Mouse (Mus musculus): Measurements from ENCODE around the gene Ildr1. TPM values are rescaled to one million over a fixed set of nuclear protein-coding genes. Genes with fewer than 3 reads are reported as not detected.

Gene Ildr1
- total RNA-seq, 2 experiments from 2014 or later = 0.07 to 0.19 TPM

- intact Hi-C loops (cut with DNase I) = no loop called here
- DNase-seq = no peak
These were observed 3.6 kb downstream of the Ildr1 start for GRCm38 (mm10) chr16:36697331-36697730.

- intact Hi-C loops (cut with DNase I) = no loop called here
These were observed 6.7 kb downstream of the Ildr1 start for GRCm38 (mm10) chr16:36700484-36700883.

DNA sequence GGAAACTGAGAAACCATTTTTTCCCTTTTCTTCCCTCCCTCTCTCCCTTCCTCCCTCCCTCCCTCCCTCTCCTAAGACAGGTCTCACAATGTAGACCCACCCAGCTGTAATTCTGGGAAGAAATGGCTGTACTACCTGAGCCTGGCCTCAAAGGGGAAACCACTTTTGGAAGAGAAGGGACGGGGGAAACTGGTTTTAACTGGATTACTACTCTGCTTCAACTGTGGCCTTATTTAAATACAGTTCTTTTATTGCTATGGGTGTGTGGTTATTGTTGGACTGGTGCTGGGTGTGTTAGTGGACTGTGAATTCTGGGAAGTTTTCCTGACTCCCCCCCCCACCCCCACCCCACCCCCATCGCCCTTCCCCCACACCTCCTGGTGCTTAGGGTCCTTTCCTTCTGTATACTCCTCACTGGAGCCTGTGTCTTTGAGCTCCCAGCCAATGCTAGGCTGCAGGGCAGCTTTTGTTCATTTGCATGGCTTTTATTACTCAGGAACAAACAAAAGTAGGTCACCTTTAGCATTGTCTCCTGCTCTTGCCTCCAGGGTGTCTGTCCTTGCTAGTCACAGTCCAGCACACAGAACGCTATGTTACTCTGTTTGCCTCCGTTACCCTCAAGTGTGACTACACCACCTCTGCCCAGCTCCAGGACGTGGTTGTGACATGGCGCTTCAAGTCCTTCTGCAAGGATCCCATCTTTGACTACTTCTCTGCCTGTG is 14.1 kb downstream of the Ildr1 start:
- intact Hi-C loops (cut with DNase I) = no loop called here
- no peak for DNase-seq

More at GRCm38 (mm10) chr16:36700484-36700883, 6.7 kb downstream of the Ildr1 start:
- no peak for DNase-seq

DNA sequence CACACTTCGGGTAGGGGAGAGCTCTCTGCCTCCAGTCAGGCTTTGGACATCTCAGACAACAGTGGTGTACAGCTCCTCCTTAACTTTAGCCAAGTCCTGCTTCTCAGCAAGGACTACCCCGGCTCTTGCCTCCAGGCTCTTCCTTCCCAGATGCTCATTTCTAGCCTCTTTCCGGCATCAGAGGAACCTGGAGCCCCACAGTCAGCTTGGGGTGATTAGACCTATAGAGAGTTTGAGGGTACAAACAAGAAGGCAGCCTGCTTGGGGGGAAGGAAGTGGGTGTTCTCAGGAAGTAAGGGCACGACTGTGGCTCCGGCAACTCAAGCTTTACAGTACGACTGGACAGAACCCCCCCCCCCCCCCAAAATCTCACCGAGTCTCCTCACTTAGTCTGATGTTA is 15.0 kb downstream of the Ildr1 start:
- no peak for DNase-seq
- intact Hi-C loops (cut with DNase I) = no loop called here

- intact Hi-C loops (cut with DNase I) = no loop called here
These were observed 15.6 kb downstream of the Ildr1 start for GRCm38 (mm10) chr16:36709405-36709804.

DNA sequence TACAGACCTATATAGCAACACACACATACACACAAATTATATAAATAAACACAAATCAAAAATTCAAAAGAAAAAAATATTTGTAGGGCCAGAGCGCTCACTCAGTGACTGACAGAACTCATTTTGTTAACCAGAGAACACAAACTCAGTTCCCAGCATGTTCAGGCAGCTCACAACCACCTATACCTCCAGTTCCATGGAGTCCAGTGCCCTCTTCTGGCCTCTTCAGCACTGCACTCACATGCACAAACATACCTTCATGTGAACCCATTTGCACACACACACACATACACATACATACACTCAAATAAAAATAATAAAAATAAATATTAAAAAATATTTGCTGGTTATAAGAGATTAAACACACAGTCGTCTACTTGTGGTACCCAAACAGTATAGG is 17.0 kb downstream of the Ildr1 start:
- intact Hi-C loops (cut with DNase I) = loop anchor here (5.0 kb wide), 1 partner anchor 238 kb away; no protein-coding TSS in a partner anchor
- no peak for DNase-seq

More at GRCm38 (mm10) chr16:36709405-36709804, 15.6 kb downstream of the Ildr1 start:
- no peak for DNase-seq

- DNase-seq = peak in 1 of 2 experiments; percentile 5
- intact Hi-C loops (cut with DNase I) = loop anchor here (5.0 kb wide), 1 partner anchor 239 kb away; no protein-coding TSS in a partner anchor
These were observed 18.0 kb downstream of the Ildr1 start for GRCm38 (mm10) chr16:36711760-36712159.

DNA sequence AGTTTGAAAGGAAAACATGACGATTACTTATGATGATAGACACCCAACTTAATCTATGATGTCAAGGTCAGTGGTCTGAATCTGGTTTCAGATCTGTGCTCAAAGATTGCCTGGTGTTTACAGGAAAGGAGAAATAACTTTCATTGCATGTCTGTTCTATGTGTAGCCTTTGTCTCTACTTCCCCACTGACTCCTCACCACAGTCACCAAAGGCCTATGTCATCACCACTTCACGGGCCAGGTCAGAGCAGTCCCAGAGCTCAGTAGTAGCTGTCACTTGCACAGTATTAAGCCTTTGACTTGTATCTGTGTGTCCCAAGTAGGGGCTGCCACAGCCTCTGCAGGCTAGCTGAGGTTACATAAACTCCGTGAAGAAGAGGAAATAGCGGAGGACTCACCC is 23.7 kb downstream of the Ildr1 start:
- no peak for DNase-seq
- intact Hi-C loops (cut with DNase I) = no loop called here

- DNase-seq = no peak
- intact Hi-C loops (cut with DNase I) = no loop called here
These were observed 24.9 kb downstream of the Ildr1 start for GRCm38 (mm10) chr16:36718637-36719036.

DNA sequence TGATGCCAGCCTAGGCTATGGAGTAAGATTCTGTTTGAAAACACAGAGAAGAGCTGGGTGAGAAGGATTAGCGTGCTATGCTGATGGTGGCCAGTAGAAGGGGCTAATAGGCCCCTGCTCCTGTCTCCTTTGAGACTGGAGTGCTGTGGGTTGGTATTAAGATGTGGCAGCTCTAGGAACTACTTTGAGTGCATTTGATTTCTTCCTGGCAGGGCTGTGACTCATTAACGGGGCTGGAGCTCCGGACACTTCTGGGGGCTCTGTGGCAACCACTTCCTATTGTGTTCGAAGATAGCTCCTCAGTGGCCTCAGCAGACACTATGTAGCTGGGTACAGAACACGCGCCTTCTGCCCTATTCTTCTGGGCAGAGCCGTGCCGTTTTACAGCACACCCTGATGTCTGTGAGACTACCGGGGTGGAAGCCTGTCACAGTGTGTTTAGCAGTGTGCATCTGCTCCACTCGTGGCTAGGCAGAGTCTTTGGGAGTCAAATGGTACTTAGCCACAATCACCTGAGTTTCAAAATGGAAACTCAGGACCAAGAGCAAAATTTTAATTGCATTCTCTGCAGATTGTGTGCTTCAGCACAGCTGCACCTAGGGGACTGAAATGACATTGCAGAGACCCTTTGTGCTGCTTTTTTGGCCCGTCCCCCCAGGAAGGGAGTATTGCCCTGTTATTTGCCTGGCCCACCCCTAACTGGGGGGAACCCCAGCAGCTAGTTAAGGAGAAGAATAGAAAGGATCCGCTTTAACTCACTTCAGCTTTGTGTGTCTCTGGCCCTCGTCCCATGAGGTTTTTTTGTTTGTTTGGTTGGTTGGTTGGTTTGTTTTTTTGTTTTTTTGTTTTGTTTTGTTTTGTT is 26.6 kb downstream of the Ildr1 start:
- intact Hi-C loops (cut with DNase I) = loop anchor here (5.0 to 10.0 kb wide), 2 partner anchors 97 to 294 kb away; partner anchors contain the start of gene Polq
- DNase-seq = no peak

DNA sequence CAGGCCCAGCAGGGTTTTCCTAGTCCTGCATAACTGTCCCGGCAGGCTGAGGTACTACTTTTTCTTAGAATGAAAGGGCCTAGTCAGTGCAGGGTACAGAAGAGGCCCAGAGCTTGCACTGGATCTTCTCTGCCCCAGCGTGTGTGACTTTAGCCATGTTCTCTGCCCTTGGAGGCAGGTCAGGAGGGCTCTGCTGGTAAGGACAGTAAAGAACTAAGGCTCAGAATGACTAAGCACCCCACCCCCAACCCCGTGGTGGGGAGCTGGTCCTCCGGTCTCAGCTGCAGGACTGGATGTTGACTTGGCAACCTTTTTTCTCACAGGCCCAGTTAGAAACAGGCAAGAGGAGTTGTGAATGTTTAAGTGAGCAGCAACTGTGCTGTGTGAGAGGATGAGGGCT is 29.0 kb downstream of the Ildr1 start:
- intact Hi-C loops (cut with DNase I) = loop anchor here (5.0 to 10.0 kb wide), 2 partner anchors 95 to 292 kb away; partner anchors contain the start of gene Polq

GRCm38 (mm10) chr16:36723880-36724443 is 30.2 kb downstream of the Ildr1 start:
- no peak for DNase-seq
- intact Hi-C loops (cut with DNase I) = loop anchor here (5.0 to 10.0 kb wide), 2 partner anchors 93 to 291 kb away; partner anchors contain the start of gene Polq

More for the DNA sequence above, 29.0 kb downstream of the Ildr1 start:
- DNase-seq = no peak

DNA sequence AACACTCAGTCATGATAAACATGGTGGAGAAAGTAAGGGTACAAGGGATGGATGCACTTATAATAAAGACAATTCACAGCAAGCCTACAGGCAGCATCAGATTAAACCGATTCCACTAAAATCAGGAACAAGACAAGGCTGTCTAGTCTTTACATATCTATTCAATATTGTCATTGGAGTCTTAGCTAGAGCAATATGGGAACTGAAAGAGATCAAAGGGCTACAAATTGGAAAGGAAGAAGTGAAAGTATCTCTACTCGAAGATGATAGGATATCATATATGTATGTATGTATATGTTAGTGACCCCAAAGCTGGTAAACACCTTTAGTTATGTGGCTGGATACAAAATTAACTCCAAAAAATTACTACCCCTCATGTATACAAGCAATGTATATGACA is 35.2 kb downstream of the Ildr1 start:
- intact Hi-C loops (cut with DNase I) = loop anchor here (10.0 kb wide), 1 partner anchor 286 kb away; the partner anchor contains the start of gene Polq
- DNase-seq = no peak

DNA sequence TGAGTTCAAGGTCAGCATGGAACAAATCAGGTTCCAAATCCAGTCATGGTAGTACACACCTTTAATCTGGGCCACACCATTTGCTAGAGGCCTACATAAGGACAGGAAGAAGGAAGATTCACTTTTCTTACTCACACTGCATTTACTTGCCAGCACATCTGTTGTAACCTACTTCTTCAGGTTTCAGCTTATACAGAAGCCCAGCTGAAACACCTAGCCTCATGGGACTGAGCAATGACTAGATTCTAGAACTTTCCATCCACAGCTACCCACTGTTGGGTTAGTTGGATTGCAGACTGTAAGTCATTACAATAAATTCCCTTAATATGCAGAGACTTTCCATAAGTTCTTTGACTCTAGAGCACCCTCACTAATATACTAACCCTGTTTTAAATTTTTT is 38.8 kb downstream of the Ildr1 start:
- intact Hi-C loops (cut with DNase I) = no loop called here
- no peak for DNase-seq

GRCm38 (mm10) chr16:36733827-36734226 is 40.0 kb downstream of the Ildr1 start:
- DNase-seq = no peak
- intact Hi-C loops (cut with DNase I) = no loop called here

GRCm38 (mm10) chr16:36735421-36735820 is 41.6 kb downstream of the Ildr1 start:
- intact Hi-C loops (cut with DNase I) = no loop called here
- no peak for DNase-seq

GRCm38 (mm10) chr16:36739404-36739930 is 45.7 kb downstream of the Ildr1 start:
- no peak for DNase-seq

GRCm38 (mm10) chr16:36743580-36743979 is 49.8 kb downstream of the Ildr1 start:
- intact Hi-C loops (cut with DNase I) = no loop called here
- DNase-seq = no peak

More at GRCm38 (mm10) chr16:36739404-36739930, 45.7 kb downstream of the Ildr1 start:
- intact Hi-C loops (cut with DNase I) = no loop called here

DNA sequence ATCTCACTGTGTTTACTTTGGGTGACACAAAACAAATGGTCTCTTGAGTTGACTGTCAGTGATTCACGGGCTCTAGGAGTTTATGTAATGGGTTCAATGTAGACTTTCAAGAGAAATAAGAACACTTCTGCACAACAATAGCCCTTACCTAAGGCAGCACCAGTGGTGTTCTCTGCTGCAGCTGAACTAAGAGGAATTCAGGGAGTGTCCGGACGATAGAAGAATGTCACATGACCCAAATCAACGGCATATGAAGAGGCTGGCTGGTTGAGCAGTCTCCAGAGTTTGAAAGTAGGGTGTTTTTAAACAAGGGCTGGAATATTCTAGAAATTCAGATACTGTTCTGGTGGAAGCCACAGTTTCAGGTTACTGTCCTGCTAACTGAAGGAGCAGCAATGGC is 53.3 kb downstream of the Ildr1 start:
- no peak for DNase-seq
- intact Hi-C loops (cut with DNase I) = no loop called here

DNA sequence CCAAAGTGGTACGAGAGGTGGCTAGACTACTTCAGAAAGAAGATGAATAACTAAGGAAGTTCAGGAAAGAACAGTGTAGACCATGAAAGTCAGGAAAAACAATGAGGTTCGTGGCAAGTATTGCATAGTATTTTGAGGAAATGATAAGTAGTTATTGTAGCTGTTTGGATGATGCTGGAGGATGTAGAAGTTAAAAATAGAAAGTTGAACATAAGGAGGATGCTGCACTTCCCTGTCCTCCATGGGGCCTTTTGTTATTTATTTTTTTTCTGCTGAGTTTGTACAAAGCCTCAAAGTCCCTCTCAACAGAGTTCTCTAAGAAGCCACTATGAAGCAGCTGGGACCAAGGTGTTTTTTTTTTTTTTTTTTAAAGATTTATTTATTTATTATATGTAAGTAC is 54.0 kb downstream of the Ildr1 start:
- intact Hi-C loops (cut with DNase I) = no loop called here
- no peak for DNase-seq
